Mouse (Mus musculus) lung, postnatal 0 days (tissue): ENCODE measurements around the gene Tspan8. TPM values are rescaled to one million over a fixed set of nuclear protein-coding genes. Genes with fewer than 3 reads are reported as not detected.

Experiments
- ATAC-seq: fragments of 200-750 bp; cut with Nextera tagmentation; 2 replicates; pipeline ENCODE4 v1.8.0; 2017; ENCODE audit warnings: moderate library complexity
- DNase-seq: peaks from one replicate; pipeline ENCODE4 v3.0.0-alpha.2; 2016; ENCODE audit warnings: low spot score
- H3K27ac ChIP-seq: fragments of 300-500 bp; sonication (generic); 2 replicates; pipeline ENCODE4 v1.5.1; 2014; ENCODE audit warnings: antibody characterized with exemption, mild to moderate bottlenecking, low read length, mixed read lengths
- H3K27me3 ChIP-seq: fragments of 300-500 bp; sonication (generic); replicated peaks from 2 replicates; pipeline ENCODE4 v1.6.1; 2014; ENCODE audit warnings: low read length, mixed read lengths; ENCODE audit not compliant: insufficient read depth
- H3K36me3 ChIP-seq: fragments of 300-500 bp; sonication (generic); 2 replicates; pipeline ENCODE4 v1.6.1; 2014; ENCODE audit warnings: low read length, mixed read lengths; ENCODE audit not compliant: insufficient read depth
- H3K4me1 ChIP-seq: fragments of 300-500 bp; sonication (generic); 2 replicates; pipeline ENCODE4 v1.6.1; 2014; ENCODE audit warnings: antibody characterized with exemption, low read depth, low read length, mixed read lengths; ENCODE audit not compliant: insufficient read depth
- H3K4me2 ChIP-seq: fragments of 300-500 bp; sonication (generic); replicated peaks from 2 replicates; pipeline ENCODE4 v1.6.1; 2014; ENCODE audit warnings: low read depth, mild to moderate bottlenecking, low read length, moderate library complexity, mixed read lengths
- H3K4me3 ChIP-seq: fragments of 300-500 bp; sonication (generic); 2 replicates; pipeline ENCODE4 v1.5.1; 2014; ENCODE audit warnings: low read depth, low read length
- H3K9ac ChIP-seq: fragments of 300-500 bp; sonication (generic); replicated peaks from 2 replicates; pipeline ENCODE4 v1.6.1; 2014; ENCODE audit warnings: low read depth, mild to moderate bottlenecking
- H3K9me3 ChIP-seq: fragments of 300-500 bp; sonication (generic); 2 replicates; pipeline ENCODE4 v1.6.1; 2016; ENCODE audit warnings: low read length, mixed read lengths
- CTCF ChIP-seq: IDR thresholded peaks from 2 replicates; pipeline ENCODE4 v1.5.1; 2016; ENCODE audit warnings: antibody characterized with exemption, mild to moderate bottlenecking
- EP300 ChIP-seq: IDR thresholded peaks from 2 replicates; pipeline ENCODE4 v1.6.1; 2016; ENCODE audit warnings: antibody characterized with exemption, mild to moderate bottlenecking, control low read depth
- WGBS: fragments of 180-500 bp; shearing (Covaris S2); extraction: QIAGEN DNeasy Blood & Tissue Kit; methylation state at CpG from one replicate; pipeline ENCODE4 v1.1.7; 2014; 5-methylcytosine and 5-hydroxymethylcytosine counted together
- polyA plus RNA-seq: library from polyadenylated mRNA; unstranded; fragments of >200 nt; fragmentation: Nextera tagmentation; extraction: Ambion mirVana; gene quantifications from 2 replicates; pipeline ENCODE4 v1.2.1, GENCODE M21; 2015

Tspan8 gene
- 253 and 301 TPM in 2 replicates for polyA plus RNA-seq

GRCm38 (mm10) chr10:115816511-115816910 lies at the start of gene Tspan8:
Gene Tspan8, plus strand, starts transcription at chr10:115816832.
- H3K9me3 ChIP-seq = no peaks in the 10 kb centered on the region
- TF ChIP-seq CTCF (no peak), EP300 (peak; percentile 85)
- DNase-seq = peak; percentile 52
- peaks cover 4% of the 10 kb centered on the region; the same call in 1 of the 2 replicates for H3K4me1 ChIP-seq
- no peaks in the 10 kb centered on the region for H3K36me3 ChIP-seq
- peak within 1 kb of the TSS; percentile 36 for H3K4me3 ChIP-seq
- ATAC-seq = peak; percentile 34
- peak within 1 kb of the TSS; percentile 51 for H3K4me2 ChIP-seq
- WGBS = 23% methylated on average over 6 of the region's 6 CpGs
- H3K27ac ChIP-seq = peak within 1 kb of the TSS; percentile 77
- peak within 1 kb of the TSS; percentile 30 for H3K9ac ChIP-seq
- no peaks in the 10 kb centered on the region for H3K27me3 ChIP-seq

GRCm38 (mm10) chr10:115770032-115770431 lies 46.6 kb upstream of the Tspan8 start:
- Histone ChIP-seq H3K27ac (no peak overlapping the region), H3K36me3 (no peaks in the 10 kb centered on the region), H3K4me1 (no peaks in the 10 kb centered on the region), H3K9me3 (no peaks in the 10 kb centered on the region), H3K9ac (no peak overlapping the region), H3K4me3 (no peak overlapping the region), H3K4me2 (no peak overlapping the region), H3K27me3 (no peaks in the 10 kb centered on the region)
- DNase-seq = no peak
- ATAC-seq = no peak
- WGBS = 74% methylated on average over 8 of the region's 8 CpGs
- TF ChIP-seq CTCF (no peak), EP300 (no peak)

- no peaks in the 10 kb centered on the region for H3K27me3 ChIP-seq
- peak; percentile 70 for ATAC-seq
- 45% methylated on average over 4 of the region's 4 CpGs for WGBS
- no peaks in the 10 kb centered on the region for H3K36me3 ChIP-seq
- H3K4me3 ChIP-seq = no peak overlapping the region
- no peaks in the 10 kb centered on the region for H3K4me1 ChIP-seq
- DNase-seq = peak; percentile 82
- H3K9ac ChIP-seq = no peak overlapping the region
- peak; percentile 64 for TF ChIP-seq EP300
- TF ChIP-seq CTCF = no peak
- H3K9me3 ChIP-seq = no peaks in the 10 kb centered on the region
- no peak overlapping the region for H3K27ac ChIP-seq
- H3K4me2 ChIP-seq = no peak overlapping the region
Observed at GRCm38 (mm10) chr10:115774451-115774850, 42.2 kb upstream of the Tspan8 start.

- Histone ChIP-seq H3K9ac (no peak overlapping the region), H3K4me2 (no peak overlapping the region), H3K27me3 (no peaks in the 10 kb centered on the region), H3K36me3 (no peaks in the 10 kb centered on the region), H3K9me3 (no peaks in the 10 kb centered on the region), H3K27ac (no peak overlapping the region), H3K4me3 (no peak overlapping the region), H3K4me1 (no peaks in the 10 kb centered on the region)
- WGBS = 28% methylated on average over 17 of the region's 17 CpGs
- peak; percentile 86 for ATAC-seq
- peak; percentile 83 for DNase-seq
- peak; percentile 24; the same call in 1 of the 2 replicates for TF ChIP-seq EP300
- TF ChIP-seq CTCF = no peak
Observed at GRCm38 (mm10) chr10:115775945-115776905, 40.4 kb upstream of the Tspan8 start.

GRCm38 (mm10) chr10:115777366-115777765 lies 39.3 kb upstream of the Tspan8 start:
- Histone ChIP-seq H3K36me3 (no peaks in the 10 kb centered on the region), H3K27me3 (no peaks in the 10 kb centered on the region), H3K9ac (no peak overlapping the region), H3K4me2 (no peak overlapping the region), H3K27ac (no peak overlapping the region), H3K9me3 (no peaks in the 10 kb centered on the region), H3K4me1 (no peaks in the 10 kb centered on the region), H3K4me3 (no peak overlapping the region)
- WGBS = 35% methylated on average over 5 of the region's 5 CpGs
- ATAC-seq (no peak), DNase-seq (no peak)
- TF ChIP-seq EP300 (no peak), CTCF (no peak)

GRCm38 (mm10) chr10:115778624-115779023 lies 38.0 kb upstream of the Tspan8 start:
- Histone ChIP-seq H3K27ac (no peak overlapping the region), H3K9ac (no peak overlapping the region), H3K4me2 (no peak overlapping the region), H3K4me1 (no peaks in the 10 kb centered on the region), H3K9me3 (no peaks in the 10 kb centered on the region), H3K36me3 (no peaks in the 10 kb centered on the region), H3K27me3 (no peaks in the 10 kb centered on the region), H3K4me3 (no peak overlapping the region)
- TF ChIP-seq EP300 = no peak
- TF ChIP-seq CTCF = peak; percentile 80
- DNase-seq = peak; percentile 50
- no peak for ATAC-seq
- 59% methylated on average over 5 of the region's 5 CpGs for WGBS
